Mouse (Mus musculus): ENCODE data around the gene Idh2.
"Not testable (repeated sequence)": the region's sequence is repeated elsewhere in the genome, so short reads cannot be mapped to it uniquely, and the experiment has no call there.

The Idh2 gene

DNA sequence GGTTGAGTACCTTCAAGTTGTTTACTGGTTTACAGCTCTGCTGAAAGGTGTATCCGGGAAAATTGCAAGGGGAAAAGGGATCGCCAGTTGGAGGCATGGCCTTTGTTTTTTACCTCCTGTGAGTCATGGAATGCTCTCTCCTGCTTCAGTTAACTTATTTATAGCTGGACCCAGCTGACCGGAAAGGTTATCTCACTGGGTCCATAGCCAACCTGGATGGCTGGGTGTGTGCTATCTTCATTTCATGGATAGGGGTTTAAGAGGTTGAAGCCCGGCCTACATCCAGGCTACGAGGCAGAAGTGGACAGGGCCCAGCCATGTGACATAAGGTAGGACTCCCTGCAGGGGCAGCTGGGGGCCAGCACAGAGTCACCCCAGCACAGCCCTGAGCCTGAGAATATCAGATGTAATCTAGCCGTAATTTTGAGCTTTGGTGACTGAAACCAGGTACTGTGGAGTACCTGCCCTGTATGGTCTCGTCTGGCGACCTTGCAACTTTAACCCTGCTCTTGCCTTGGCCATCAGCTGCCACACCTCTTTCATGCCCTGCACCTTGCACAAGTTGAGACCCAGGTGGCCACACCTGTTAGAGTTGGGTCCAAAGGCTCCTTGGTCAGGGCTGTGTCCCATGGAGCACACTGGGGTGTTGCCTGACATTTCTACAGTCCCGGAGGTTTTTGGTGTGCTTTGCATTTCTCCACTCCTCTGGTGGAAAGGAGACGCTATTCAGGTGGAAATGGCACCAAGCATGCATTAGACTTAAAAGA is 55.0 kb downstream of the Idh2 start:
- DNase-seq (ENCODE audit: low spot score in 2 of 2) = no peak

DNA sequence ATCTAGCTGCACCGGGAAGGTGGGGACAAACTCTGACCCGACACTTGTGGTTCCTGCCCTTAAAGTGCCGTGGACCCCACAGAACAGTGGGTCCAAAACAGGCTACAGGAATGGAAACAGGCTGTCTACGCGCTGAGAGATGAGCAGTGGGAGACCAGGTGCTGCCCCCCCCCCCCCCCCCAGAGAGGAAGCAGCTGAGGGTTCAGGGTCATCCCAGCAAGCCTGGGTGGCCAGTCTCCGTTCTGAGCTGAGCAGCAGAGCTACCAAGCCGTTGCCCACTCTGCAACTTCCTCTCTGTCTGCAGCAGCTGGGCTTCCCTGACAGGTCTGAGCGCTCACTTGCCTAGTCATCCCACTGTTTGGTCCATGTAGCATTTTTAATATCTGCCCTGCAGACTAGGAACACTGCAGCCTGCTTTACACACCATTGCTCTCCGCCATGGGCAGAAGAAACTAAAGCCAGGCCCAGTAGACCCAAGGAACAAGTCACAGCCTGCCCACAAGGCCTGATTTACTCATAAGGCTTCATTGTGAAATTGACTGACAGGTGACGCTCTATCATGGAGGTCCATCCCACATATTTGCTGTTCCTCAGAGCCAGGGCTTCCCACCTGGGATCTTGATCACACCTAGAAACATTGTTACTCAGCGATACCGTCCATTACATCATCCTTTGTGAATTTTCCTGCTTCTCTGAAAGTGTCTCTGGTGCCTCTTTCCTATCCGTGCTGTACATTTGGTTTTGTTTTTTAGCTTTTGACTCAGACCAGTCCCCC is 55.9 kb downstream of the Idh2 start:
- no peak for DNase-seq (ENCODE audit: low spot score in 2 of 2)

DNA sequence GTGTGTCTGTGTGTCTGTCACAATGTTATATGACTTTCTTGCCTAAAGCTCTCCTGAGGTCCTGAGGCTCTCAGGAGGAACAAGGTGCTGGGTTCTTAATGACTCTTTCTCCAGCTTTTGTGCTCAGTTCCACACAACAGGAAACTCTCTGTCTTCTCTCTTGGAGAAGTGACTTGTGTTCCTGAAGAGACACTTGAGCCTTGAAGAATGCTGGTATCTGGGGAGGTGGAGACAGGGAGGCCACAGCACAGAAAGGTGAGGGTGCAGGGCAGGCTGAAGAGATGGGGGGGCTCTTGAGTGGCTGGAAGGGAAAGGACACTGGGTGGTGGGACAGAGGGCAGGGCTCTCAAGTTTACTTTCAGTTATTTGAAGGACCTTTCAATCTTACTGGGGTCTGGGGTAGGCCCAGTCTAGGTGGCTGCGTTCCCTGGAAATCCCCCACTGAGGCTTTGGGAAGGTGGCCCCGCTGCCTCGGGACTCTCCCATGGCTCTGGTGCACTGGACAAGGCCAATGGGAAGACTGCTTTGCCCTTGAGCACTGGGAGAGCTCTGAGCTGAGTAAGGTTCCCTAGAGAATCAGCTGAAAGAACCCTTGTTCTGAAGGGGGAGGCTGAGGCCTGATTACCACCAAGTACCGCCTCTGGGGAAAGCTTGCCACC is 56.7 kb downstream of the Idh2 start:
- DNase-seq (ENCODE audit: low spot score in 2 of 2) = no peak

DNA sequence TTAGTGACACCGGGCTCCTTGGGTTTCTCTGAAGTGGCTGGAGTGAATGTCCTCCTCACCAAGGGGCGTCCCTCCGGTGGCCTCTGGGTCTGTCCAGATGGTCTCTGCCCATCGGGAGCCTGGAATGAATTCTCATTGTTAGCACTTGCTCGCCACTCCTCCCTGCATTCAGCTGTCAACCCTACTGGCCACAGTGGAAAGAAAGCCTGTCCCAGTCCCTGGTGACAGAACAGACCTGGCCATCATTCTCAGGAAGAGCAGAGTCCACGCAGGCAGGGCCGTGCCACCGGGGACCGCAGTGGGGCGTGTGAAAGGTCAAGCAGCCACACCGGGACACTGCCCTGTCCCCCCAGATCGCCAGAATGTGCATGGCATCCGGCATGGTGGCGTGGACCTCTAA is 57.4 kb downstream of the Idh2 start:
- no peak for DNase-seq (ENCODE audit: low spot score in 2 of 2)

DNA sequence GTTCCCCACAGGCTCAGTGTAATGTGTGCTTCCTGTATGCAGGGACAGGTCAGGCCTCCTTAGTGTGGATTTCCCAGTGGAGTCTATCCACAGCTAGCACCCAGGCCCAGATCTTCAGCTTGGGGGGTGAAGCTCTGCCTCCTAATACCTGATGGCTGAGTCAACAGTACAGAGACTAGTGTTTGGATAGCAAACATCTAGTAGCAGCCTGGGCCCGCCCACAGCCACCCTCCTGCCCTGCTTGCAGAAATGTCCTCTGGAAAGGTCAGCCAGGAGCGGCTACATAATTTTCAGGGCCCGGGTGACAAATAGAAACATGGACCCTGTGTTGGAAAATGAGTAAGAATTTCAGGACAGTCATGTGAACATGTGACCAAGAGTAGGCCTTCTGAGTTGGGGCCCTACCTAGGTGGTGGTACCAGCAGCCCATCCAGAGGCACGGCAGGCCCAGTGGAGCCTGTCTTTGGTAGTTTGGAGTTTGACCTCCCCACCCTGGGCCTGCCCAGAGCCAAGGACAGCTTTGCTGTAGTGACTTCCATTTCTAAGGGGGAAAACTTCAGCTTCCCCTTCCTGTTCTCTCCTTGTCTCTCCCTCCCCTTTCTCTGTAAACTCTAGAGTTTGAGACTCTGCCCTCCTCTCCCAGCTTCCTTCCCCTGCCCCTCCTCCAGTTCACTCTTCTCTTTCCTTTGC is 58.0 kb downstream of the Idh2 start:
- DNase-seq (ENCODE audit: low spot score in 2 of 2) = no peak

DNA sequence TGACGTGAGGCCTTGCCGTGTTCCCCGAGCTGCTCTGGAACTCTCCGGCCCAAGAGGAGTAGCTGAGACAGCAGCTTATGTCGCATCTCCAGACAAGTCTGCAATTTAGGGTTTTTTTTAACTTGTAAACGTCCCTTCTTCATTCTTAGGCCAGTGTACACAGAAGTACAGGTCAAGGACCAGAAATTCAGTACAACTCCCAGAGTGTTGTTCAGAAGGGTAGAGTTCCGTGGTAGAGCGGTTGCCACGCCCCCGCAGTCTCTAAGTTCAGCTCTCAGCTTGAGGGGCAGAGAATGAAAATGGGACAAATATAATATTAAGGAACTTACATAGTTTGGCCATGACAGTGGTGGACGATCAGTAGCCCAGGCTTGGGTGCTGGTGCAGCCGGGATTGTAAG is 59.4 kb downstream of the Idh2 start:
- DNase-seq (ENCODE audit: low spot score in 2 of 2) = no peak

DNA sequence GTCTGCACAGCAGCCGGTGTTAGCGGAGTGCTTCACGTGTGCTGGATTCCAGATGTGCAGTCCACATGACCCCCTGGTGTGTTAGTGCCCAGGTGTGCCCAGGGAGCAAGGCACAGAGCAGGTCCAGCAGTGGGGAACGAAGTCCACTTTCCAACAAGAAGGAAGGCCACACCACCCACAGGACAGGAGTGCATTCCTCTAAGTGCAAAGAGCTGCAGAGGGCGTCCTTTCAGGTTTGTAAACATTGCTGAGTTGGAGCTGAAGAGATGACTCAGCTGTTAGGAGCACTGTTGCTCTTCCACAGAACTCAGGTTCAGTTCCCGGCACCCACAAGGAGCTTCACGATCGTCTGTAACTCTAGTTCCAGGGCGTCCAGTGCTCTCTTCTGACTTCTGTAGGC is 62.0 kb downstream of the Idh2 start:
- no peak for DNase-seq (ENCODE audit: low spot score in 2 of 2)

DNA sequence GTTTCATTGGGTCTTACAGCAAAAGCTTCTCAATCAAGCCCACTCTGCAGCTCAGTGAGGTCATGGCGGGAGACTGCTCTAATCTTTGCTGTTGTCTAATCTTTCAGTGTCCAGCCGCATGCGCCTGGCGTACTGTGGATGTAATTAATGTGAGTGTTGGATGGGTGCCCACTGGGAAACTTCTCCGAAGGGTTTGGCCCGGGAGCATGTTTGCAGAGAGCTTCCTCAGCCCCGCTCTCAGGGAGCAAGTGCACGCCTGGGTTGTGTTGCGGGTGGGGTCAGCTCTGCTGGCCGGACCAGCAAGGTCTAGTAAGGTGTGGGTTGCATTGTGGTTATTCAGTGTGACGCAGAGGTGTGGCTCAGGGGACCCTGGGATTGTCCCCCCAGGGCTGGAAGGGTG is 62.9 kb downstream of the Idh2 start:
- no peak for DNase-seq (ENCODE audit: low spot score in 2 of 2)

DNA sequence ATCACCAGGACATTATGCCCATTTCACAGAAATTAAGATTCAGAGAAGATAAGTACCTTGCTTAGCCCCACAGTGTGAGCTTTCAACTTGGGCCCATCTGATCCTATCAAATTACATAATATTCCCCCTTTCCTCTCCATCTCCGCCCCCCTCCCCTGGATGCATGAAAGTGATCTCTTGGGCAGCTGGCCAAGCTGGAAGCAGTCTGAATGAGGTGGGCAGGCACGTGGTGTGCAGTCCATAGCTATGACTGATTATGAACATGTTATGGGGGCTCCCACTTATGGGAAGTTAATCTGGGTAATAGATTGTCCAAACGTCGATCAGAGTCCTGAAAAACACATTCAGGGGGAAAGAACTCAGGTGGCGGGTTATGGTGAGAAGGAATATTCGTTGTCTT is 63.4 kb downstream of the Idh2 start:
- DNase-seq (ENCODE audit: low spot score in 2 of 2) = no peak

DNA sequence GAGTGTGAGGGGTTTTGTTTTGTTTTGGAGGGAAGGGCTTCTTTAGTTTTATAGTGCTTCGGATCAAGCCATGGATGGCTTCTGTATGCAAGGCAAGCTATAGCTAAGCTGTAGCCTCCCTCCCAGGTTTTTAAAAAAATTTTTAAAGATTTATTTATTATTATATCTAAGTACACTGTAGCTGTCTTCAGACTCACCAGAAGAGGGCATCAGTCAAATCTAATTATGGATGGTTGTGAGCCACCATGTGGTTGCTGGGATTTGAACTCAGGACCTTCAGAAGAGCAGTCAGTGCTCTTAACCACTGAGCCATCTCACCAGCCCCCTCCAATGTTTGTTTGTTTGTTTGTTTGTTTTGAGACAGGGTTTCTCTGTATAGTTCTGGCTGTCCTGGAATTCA is 64.8 kb downstream of the Idh2 start:
- not testable (repeated sequence) for DNase-seq (ENCODE audit: low spot score in 2 of 2)

DNA sequence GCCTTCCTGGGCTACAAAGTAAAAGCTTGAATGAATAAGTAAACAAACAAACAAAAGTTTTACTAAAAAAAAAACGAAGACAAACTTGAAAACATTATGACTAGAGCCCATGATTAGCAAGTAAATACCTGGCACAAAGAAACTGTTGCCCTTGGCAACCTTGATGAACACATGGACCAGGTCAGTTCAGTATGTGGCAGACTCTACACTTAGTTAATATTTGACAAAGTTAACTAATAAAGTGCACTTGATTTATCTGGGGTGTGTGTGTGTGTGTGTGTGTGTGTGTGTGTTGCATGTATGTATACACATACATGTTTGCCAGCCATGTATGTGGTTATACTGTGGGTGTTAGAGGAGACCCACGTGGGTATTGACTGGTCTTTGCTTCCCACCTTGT is 65.4 kb downstream of the Idh2 start:
- no peak for DNase-seq (ENCODE audit: low spot score in 2 of 2)

DNA sequence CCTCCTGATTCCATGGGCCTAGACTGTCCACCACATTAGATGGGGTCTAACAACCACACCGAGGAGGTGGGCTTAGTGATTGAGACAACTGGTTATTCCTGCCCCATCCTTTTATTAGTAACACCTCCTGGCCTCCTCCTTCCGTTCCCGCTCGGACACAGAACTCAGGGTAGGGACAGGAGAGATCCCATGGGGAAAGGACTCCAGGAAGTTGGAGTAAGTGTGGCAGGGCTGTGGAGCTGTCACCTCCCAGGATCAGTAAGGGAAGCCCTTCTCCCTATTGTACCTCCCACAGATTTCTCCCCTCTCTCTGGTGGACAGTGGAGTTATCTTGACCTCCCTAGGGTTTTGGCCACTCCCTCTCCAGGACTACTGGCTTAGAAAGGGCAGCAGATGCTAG is 68.2 kb downstream of the Idh2 start:
- no peak for DNase-seq (ENCODE audit: low spot score in 2 of 2)
